Mouse (Mus musculus) heart, adult 18-20 months (tissue): ENCODE data around the gene Klhl35. TPM values are rescaled to one million over a fixed set of nuclear protein-coding genes. Genes with fewer than 3 reads are reported as not detected.

Source experiments
- DNase-seq, 2 experiments: peaks; one replicate each; pipeline ENCODE4 v3.0.0; 2021 to 2022; ENCODE audit warnings: mixed read lengths in 1 of 2
- long read RNA-seq, 2 experiments: library from polyadenylated mRNA; stranded (forward); transcript quantifications; one replicate each; pipeline ENCODE4 v2.0.0; 2021
- total RNA-seq, 2 experiments: library from RNA; stranded (reverse); gene quantifications; 2 replicates each; pipeline ENCODE4 v1.2.3; 2021

Klhl35 gene
- total RNA-seq: not detected
- long read RNA-seq, experiment 1, partial matches to known transcripts: 2 of 2 reads
- long read RNA-seq, experiment 1, other reads (novel, unspliced or antisense): 0 of 2 reads
- long read RNA-seq, experiment 2: 0 reads

- no peak for DNase-seq
Measured at GRCm38 (mm10) chr7:99465811-99466210, at the start of gene Klhl35. TSS of gene Klhl35 (plus strand) at chr7:99466004.

- no peak for DNase-seq
Measured at GRCm38 (mm10) chr7:99419311-99419710, 46.5 kb upstream of the Klhl35 start.

- no peak for DNase-seq
Measured at GRCm38 (mm10) chr7:99421006-99421405, 44.8 kb upstream of the Klhl35 start.

- no peak for DNase-seq
Measured at GRCm38 (mm10) chr7:99424538-99425155, 41.2 kb upstream of the Klhl35 start.

- no peak for DNase-seq
Measured at GRCm38 (mm10) chr7:99425706-99426105, 40.1 kb upstream of the Klhl35 start.

GRCm38 (mm10) chr7:99427031-99427430 lies 38.8 kb upstream of the Klhl35 start:
- no peak for DNase-seq

GRCm38 (mm10) chr7:99427987-99428386 lies 37.8 kb upstream of the Klhl35 start:
- no peak for DNase-seq

GRCm38 (mm10) chr7:99428836-99429235 lies 37.0 kb upstream of the Klhl35 start:
- DNase-seq: no peak

GRCm38 (mm10) chr7:99429786-99430185 lies 36.0 kb upstream of the Klhl35 start:
- no peak for DNase-seq

GRCm38 (mm10) chr7:99430246-99430645 lies 35.6 kb upstream of the Klhl35 start:
- no peak for DNase-seq

GRCm38 (mm10) chr7:99432248-99432647 lies 33.6 kb upstream of the Klhl35 start:
- peak; percentile 44 to 51 for DNase-seq

- no peak for DNase-seq
Measured at GRCm38 (mm10) chr7:99432863-99433262, 32.9 kb upstream of the Klhl35 start.

GRCm38 (mm10) chr7:99434672-99435250 lies 31.0 kb upstream of the Klhl35 start:
- peak in 1 of 2 experiments; percentile 14 for DNase-seq

GRCm38 (mm10) chr7:99436530-99436929 lies 29.3 kb upstream of the Klhl35 start:
- no peak for DNase-seq

GRCm38 (mm10) chr7:99438881-99439280 lies 26.9 kb upstream of the Klhl35 start:
- DNase-seq: no peak

GRCm38 (mm10) chr7:99441534-99442072 lies 24.2 kb upstream of the Klhl35 start:
- DNase-seq: peak; percentile 79 to 88

- DNase-seq: no peak
Measured at GRCm38 (mm10) chr7:99443164-99443563, 22.6 kb upstream of the Klhl35 start.

- DNase-seq: no peak
Measured at GRCm38 (mm10) chr7:99444012-99444411, 21.8 kb upstream of the Klhl35 start.

- DNase-seq: no peak
Measured at GRCm38 (mm10) chr7:99445833-99446232, 20.0 kb upstream of the Klhl35 start.

GRCm38 (mm10) chr7:99447323-99447722 lies 18.5 kb upstream of the Klhl35 start:
- DNase-seq: no peak

- DNase-seq: no peak
Measured at GRCm38 (mm10) chr7:99448619-99449018, 17.2 kb upstream of the Klhl35 start.

- DNase-seq: no peak
Measured at GRCm38 (mm10) chr7:99449063-99449462, 16.7 kb upstream of the Klhl35 start.

GRCm38 (mm10) chr7:99449751-99450150 lies 16.1 kb upstream of the Klhl35 start:
- DNase-seq: no peak

- peak; percentile 76 to 86 for DNase-seq
Measured at GRCm38 (mm10) chr7:99450703-99451102, 15.1 kb upstream of the Klhl35 start.
